Mouse (Mus musculus): ENCODE results near the gene Gstm5.
"Not testable (repeated sequence)": the region's sequence is repeated elsewhere in the genome, so short reads cannot be mapped to it uniquely, and the experiment has no call there.

Gene Gstm5

DNA sequence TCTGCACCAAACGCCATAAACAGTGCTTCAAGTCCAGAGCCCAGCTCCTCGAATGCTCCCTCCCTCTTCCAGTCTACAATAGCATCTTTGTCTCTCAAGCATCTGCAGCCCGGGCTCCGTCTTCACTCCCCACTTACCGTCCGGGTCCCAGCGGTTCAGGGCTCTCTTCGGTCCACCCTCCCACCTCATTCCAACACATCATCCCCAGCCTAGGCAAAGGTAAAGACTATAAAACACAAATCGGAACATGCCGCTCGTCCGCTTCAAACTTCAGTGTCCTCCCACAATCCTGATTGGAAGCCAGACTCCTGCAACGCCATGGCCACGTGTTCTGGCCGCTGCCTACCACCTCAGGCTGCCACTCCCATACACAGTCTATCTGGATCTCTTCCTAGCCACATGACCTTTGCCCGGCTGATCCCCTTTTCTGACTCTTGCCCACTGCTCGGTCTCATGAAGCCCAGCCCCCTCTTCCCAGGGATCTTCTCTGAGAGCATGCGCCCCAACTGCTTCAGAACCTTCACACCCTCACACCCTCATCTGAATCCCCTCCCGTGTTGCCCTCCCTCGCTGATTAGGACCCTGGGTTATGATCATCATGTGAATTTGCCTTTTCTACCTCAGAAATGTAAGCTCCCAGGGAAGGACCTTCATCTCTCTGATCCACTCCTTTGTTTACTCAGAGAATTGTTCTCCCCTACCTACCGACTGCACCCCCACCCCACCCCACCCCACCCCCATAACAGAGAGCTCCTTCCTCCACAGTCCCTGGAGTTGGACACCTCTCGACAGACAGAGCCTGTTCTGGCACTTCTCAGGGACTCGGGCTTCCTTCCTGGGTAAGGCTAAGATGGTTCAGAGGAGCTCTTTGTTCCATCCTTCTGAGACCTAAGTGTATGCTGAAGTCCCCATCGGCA is 22.0 kb upstream of the Gstm5 start:
- peak; percentile 69 for DNase-seq (ENCODE audit: low spot score)

GRCm38 (mm10) chr3:107875231-107875630 is 20.4 kb upstream of the Gstm5 start:
- no peak for DNase-seq (ENCODE audit: low spot score)

DNA sequence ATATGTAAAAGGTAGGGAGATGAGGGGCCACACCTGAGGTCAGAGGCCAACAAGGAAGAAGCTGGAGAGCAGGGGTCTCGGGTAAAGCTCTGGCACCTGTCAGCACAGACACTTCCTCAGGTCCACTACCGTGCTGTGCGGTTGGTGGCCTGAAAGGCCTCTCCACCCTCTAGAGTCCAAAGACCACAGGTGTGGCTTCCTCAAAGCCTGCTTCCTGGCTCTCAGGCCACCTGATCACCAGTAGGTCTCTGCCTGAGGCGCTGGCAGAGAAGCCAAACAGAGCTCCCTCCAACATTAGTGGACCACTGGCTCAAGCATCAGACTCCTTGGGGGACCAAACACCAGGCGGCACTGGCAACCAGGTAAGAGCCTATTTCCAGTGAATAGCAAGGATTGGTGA is 18.6 kb upstream of the Gstm5 start, which contains the start of gene Eps8l3:
Gene Eps8l3, plus strand, starts transcription at position 225 of the 400 bp plus-strand sequence.
- DNase-seq (ENCODE audit: low spot score) = peak; percentile 53

- DNase-seq (ENCODE audit: low spot score) = no peak
Measured at GRCm38 (mm10) chr3:107877747-107878736, 17.6 kb upstream of the Gstm5 start.

DNA sequence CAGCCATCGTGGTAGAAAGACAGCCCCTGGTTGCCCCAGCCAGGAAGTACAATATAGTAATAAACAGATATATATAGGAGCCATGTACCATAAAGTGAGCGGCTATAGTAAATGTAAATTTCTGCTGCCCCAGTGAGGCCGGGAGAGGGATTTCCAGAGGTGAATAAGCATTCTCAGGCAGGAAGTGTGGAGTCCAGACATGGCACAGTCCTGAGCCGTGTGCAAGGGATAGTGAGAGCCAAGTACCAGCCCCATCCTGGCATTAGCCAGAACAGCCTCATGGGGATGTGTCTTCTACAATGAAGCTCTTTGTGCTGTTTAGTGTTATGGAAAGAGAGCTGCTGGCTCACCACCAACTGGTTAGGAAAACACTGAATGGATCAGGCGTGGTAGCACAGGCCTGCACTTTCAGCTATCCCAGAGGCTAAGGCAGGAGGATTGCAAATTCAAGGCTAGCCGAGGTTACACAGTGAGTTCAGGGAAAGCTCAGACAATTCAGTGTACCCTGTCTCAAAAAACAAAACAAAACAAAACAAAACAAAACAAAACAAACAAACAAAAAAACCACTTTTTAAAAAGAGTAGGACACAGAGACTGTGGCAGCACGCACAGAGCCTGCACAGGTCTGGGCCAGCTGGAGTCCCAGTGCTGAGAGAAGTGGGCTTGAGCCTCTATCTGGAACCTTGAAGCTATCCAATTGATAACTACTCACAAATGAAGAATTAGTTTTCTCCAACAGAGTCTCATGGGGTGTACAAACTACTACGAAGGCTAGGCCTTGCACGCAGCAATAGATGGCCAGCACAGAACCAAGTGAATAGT is 7.7 kb upstream of the Gstm5 start:
- DNase-seq (ENCODE audit: low spot score) = no peak

DNA sequence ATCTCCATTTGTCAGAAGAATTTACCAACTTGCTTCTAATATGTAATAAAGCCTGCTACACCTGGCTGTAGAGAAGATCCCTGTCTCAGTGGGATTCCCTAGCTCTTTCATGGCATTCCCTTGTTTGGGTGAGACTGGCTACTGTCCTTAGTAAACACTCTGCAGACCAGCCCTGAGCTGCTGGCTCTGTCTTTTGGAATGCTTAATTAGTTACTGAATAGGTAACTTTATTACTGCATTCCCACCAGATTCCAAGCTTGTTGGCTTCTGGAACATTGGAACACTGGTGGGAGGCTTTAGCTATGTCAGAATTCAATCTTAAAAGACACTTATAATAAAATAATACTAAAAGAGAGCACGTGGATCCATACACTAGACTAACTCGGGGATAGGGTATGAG is 6.4 kb upstream of the Gstm5 start:
- DNase-seq (ENCODE audit: low spot score) = not testable (repeated sequence)

DNA sequence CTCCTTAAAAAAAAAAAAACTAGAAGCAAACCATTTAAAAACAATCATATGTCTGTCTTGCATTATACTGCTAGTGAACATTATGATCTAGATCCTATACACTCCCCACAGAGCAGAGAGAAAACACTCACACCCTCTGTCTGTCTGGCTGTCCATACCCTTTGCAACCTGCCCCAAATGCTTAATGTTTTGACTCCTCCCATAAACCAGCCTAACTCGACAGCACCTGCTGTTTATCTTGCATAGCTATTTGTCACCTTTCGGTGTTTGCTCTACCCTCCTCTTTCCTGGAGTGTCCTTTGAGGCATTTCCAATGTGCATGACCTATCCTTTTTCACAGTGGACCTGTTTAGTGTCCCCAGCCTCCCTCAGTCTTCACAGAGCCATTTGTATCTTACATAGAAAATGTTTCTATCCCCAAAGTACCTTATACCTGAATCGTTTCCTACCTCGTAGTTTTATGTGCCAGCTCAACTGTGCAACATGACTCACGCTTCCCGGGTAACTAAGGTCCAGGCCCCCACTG is 364 bp upstream of the Gstm5 start:
- DNase-seq (ENCODE audit: low spot score) = no peak

DNA sequence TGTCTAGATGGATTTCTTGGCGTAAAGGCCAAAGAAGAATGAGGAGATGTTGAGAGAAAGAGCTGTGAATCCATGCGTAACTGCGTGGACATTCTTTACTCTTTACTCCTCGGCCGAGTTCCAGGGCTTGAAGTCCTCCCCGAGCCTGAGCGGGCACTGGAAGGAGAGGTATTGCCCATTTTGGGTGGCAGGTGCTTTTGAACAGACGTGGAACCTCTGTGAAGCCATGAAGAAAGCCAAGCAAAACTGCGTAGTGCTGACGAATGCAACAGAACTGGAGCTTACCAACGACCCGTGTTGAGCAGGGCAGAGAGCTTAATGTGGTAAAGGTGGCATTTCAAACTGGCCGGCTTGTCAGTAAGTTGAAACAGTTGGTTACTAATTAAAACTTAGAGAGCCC is 3.1 kb downstream of the Gstm5 start:
- no peak for DNase-seq (ENCODE audit: low spot score)

DNA sequence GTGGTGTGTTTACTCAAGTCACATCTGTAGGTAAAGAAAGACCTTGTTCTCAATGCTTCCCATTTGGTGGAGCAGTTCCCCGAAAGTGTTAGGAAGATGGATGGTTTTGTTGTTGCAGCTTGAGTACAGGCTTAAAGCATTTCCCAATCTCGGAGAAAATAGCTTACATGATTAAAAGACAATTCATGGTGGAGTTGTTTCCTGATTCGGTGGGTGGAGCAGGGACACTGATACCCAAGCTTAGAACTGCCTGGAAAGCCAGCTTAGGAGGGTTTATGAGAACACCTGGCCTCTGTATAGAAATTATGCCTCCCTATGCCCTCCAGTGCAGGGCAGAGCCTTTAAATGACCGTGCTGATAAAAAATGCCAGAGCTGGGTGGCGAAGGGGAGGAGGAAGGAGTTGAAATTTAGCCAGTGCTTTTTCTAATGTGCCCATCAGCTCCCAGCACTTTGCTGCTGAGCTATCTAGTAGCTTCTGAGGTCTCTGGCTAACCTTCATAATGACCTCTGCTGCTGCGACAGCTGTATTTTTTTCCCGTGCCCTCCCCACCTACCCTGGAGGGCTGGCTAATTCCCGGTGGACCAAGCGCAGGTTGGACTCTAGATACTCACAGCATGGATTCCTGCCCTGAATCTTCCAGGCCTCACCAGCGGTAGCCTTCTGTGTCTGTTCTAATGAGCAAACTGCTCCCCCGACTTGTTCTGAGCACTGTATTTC is 5.5 kb downstream of the Gstm5 start:
- DNase-seq (ENCODE audit: low spot score) = no peak

- DNase-seq (ENCODE audit: low spot score) = no peak
Measured at GRCm38 (mm10) chr3:107905942-107906341, 10.3 kb downstream of the Gstm5 start.

DNA sequence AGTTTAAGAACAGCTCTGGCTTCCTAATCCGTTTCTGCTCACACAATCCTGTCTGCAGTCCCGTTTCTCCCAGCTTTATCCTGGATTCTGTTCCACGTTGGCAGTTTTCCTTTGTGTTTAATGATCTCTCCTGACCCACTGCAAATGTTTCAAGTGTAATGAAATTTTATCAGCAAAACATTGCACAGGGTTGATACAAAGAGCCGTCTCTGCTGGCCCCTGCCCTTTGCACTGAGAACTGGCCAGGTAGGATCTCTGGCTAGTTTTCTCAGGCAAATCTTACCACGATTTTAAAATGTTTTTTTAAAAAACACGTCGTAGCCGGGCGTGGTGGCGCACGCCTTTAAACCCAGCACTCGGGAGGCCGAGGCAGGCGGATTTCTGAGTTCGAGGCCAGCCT is 21.1 kb downstream of the Gstm5 start:
- no peak for DNase-seq (ENCODE audit: low spot score)

DNA sequence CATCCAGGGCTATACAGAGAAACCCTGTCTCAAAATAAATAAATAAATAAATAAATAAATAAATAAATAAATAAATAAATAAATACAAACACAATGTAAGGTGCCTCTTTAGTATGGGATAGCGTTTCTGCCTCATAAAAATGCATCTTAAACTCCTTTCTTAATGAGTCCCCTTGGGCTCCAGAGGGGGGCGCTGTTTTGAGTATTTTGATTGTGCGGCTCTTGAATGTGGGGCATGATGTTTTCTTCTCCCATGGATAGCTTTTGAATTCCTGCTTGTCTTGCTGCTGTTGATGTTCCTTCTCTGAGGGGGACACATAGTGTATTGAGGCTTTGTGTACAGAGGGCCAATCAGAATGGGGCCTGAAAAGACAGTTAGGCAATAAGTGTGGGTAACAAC is 21.5 kb downstream of the Gstm5 start:
- DNase-seq (ENCODE audit: low spot score) = no peak

GRCm38 (mm10) chr3:107917783-107918408 is 22.3 kb downstream of the Gstm5 start:
- DNase-seq (ENCODE audit: low spot score) = peak; percentile 50

DNA sequence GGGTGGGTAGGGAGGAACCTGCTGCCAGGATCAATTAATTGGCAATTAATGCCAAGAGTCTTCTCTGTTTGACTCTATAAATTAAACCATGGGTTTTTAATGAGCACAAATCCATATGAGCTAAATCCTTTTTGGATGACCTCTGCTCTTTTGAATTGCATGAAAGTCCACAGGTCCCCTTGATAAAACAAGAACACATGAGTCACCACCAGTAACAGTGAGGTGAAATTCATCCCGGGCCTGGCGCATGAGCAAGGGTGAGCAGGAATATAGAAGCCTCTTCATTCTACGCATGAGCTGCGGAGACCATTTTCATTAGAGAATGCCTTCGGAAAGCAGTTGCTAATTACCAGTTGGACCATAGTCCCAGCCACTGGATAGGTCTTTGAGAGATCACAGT is 24.7 kb downstream of the Gstm5 start:
- DNase-seq (ENCODE audit: low spot score) = no peak

- DNase-seq (ENCODE audit: low spot score) = no peak
Measured at GRCm38 (mm10) chr3:107925335-107925734, 29.7 kb downstream of the Gstm5 start.

GRCm38 (mm10) chr3:107927841-107928240 is 32.2 kb downstream of the Gstm5 start:
- DNase-seq (ENCODE audit: low spot score) = no peak

DNA sequence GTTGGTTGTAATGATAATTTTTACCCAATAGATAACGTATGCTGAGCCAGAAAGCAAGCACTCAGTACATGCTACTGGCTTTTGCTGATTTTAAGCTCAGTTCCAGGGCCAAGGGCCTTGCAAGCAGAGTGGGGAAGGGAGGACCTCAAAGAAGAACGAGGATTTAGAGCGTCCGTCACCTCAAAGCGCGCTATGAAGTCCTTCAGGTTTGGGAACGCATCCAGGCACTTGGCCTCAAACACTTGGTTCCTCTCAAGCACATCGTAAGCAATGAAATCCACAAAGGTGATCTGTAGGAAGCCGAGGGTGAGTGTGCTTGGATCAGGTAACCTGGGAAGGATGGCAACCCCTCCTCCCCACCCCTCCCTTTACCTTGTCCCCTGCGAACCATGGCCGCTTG is 33.1 kb downstream of the Gstm5 start:
- DNase-seq (ENCODE audit: low spot score) = no peak

DNA sequence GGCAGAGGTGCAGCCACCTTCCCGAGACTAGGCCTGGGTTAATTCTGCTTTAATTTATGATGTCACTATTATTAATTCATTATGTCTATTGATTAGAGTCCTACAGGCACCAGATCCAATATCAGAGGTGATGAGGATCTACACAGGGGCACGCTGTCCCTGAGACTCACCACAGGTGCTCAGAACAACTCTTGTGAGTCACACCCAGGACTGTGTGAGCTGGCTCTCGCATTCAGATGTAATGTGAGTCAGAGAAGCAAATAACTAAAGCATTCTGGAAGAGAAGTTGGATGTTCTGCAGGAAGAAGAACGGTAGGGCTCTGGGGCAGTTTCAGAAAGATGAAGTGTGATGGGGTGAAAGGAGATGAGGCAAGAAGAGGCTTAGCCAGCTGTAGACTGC is 33.6 kb downstream of the Gstm5 start:
- DNase-seq (ENCODE audit: low spot score) = no peak

GRCm38 (mm10) chr3:107929731-107930130 is 34.1 kb downstream of the Gstm5 start:
- no peak for DNase-seq (ENCODE audit: low spot score)

DNA sequence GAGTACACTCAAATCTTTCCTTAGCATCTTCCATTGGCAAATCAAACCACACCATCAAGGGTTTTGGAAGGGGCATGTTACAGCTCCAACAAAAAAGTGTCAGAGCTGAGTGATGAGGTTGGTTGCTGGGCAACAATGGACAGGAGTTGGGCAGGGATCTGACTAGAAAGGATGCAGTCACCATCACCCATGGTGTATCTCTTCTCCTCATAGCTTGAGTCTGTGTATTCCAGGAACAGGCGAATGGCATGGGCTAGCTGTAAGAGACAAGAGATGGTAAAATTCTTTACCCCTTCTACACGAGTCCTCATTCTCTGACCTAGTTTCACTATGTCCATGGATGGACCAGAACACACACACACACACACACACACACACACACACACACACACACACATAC is 35.5 kb downstream of the Gstm5 start:
- DNase-seq (ENCODE audit: low spot score) = no peak
